Mouse (Mus musculus): ENCODE data around the gene Sap30bp. TPM values are rescaled to one million over a fixed set of nuclear protein-coding genes. Genes with fewer than 3 reads are reported as not detected.

Sap30bp gene
- total and polyA plus RNA-seq, 3 experiments = 49.1 to 69.2 TPM; not detected in 1

DNA sequence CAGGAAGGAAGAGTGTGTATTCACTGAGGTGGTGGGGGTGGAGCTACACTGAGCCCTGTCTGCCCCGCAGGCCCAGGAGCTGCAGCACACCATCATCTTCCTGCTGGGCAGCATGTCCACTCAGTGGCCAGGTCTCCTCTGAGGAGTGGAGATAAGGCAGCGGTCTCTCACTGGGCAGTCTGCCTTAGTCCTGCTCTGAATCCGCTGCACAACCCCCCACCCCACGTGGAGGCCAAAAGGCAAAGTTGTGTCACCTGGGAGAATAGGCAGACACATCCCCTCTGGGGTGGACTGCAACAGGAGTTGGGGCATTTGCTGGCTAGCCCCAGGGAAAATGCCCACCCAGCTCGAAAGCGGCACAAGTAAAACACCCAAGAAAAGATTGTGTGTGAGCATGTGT, 40.9 kb upstream of the Sap30bp start:
- H3K4me1 ChIP-seq (ENCODE audit: control insufficient read depth in 1 of 2, insufficient read depth in 2 of 2, low read length in 2 of 2) = no peaks in the 10 kb centered on the region
- no peak overlapping the region for H3K9ac ChIP-seq (ENCODE audit: control insufficient read depth, low read depth, low read length, poor library complexity, severe bottlenecking)
- H3K79me2 ChIP-seq (ENCODE audit: control insufficient read depth, insufficient read depth, low read length, poor library complexity) = no peaks in the 10 kb centered on the region
- no peak overlapping the region for H3K4me3 ChIP-seq (ENCODE audit: control insufficient read depth in 1 of 2, insufficient read depth in 1 of 2, low read depth in 2 of 2, low read length in 2 of 2)
- TF ChIP-seq ZC3H11A (IDR thresholded peaks at IDR 0.05; ENCODE audit: low read depth, low read length) (no peak), UBTF (IDR thresholded peaks at IDR 0.05; ENCODE audit: borderline replicate concordance, insufficient read depth, low read depth, low read length) (no peak), BHLHE40 (IDR thresholded peaks at IDR 0.05; ENCODE audit: borderline replicate concordance, low read depth, low read length) (no peak), ELF1 (IDR thresholded peaks at IDR 0.05; ENCODE audit: low read depth, low read length) (no peak), SMC3 (IDR thresholded peaks at IDR 0.05; ENCODE audit: low read depth, low read length) (no peak), GABPA (IDR thresholded peaks at IDR 0.05; ENCODE audit: low read depth, low read length) (no peak), POLR2AphosphoS5 (IDR thresholded peaks at IDR 0.05; ENCODE audit: borderline replicate concordance, low read depth, low read length) (no peak), CHD2 (IDR thresholded peaks at IDR 0.05; ENCODE audit: low read length) (no peak), MYC (IDR thresholded peaks at IDR 0.05; ENCODE audit: low read depth, low read length) (no peak), MEF2A (IDR thresholded peaks at IDR 0.05; ENCODE audit: extremely low read depth, insufficient replicate concordance, low read depth, low read length, poor library complexity, severe bottlenecking) (no peak), TAL1 (IDR thresholded peaks at IDR 0.05; ENCODE audit: low read length) (no peak), SIN3A (IDR thresholded peaks at IDR 0.05; ENCODE audit: low read length) (no peak), GATA1 (IDR thresholded peaks at IDR 0.05; ENCODE audit: low read depth, low read length) (no peak)
- H3K27me3 ChIP-seq (ENCODE audit: control insufficient read depth in 1 of 2, insufficient read depth in 2 of 2, low read length in 2 of 2) = no peaks in the 10 kb centered on the region
- DNase-seq (ENCODE audit: low read depth, low spot score) = no peak
- no peaks in the 10 kb centered on the region for H3K9me3 ChIP-seq (replicated peaks; ENCODE audit: insufficient read depth, low read length)
- no peaks in the 10 kb centered on the region for H3K36me3 ChIP-seq (ENCODE audit: control insufficient read depth in 1 of 2, insufficient read depth in 2 of 2, low read length in 2 of 2)
- no peak overlapping the region for H3K27ac ChIP-seq (ENCODE audit: control insufficient read depth, low read depth, low read length)

DNA sequence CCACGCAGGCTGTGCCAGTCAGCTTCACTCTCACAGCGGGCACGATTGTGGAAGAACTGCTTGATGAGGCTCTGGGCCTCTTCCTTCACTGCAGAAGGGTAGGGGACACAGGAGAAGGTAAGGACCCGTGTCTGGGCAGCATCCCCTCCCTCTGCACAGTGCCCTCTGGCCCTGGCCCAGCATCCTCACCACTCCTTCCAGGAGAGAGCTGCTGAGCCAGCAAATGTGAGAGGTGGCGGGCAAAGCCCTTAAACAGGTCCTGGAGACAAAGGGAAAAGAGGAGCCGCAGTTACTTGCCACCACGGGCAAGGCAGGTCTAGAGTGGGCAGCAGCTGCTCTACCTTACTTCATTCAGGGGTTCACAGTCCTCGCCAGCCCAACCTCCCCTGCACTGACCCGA, 40.0 kb upstream of the Sap30bp start:
- TF ChIP-seq EP300 (IDR thresholded peaks at IDR 0.05; ENCODE audit: low read depth in 1 of 2, low read length in 2 of 2) (no peak), USF1 (IDR thresholded peaks at IDR 0.05; ENCODE audit: low read depth, low read length) (no peak), ZMIZ1 (IDR thresholded peaks at IDR 0.05; ENCODE audit: low read depth, low read length) (no peak), RCOR1 (IDR thresholded peaks at IDR 0.05; ENCODE audit: low read depth, low read length) (no peak), MAFK (IDR thresholded peaks at IDR 0.05; ENCODE audit: borderline replicate concordance, low read depth, low read length) (no peak), MYB (IDR thresholded peaks at IDR 0.05; ENCODE audit: low read depth, low read length) (no peak)
- no peak overlapping the region for H3K9ac ChIP-seq (ENCODE audit: control insufficient read depth, low read depth, low read length, poor library complexity, severe bottlenecking)
- H3K27ac ChIP-seq (ENCODE audit: control insufficient read depth, low read depth, low read length) = no peak overlapping the region
- no peaks in the 10 kb centered on the region for H3K27me3 ChIP-seq (ENCODE audit: control insufficient read depth in 1 of 2, insufficient read depth in 2 of 2, low read length in 2 of 2)
- no peak for DNase-seq (ENCODE audit: low read depth, low spot score)
- H3K36me3 ChIP-seq (ENCODE audit: control insufficient read depth in 1 of 2, insufficient read depth in 2 of 2, low read length in 2 of 2) = no peaks in the 10 kb centered on the region
- H3K79me2 ChIP-seq (ENCODE audit: control insufficient read depth, insufficient read depth, low read length, poor library complexity) = no peaks in the 10 kb centered on the region
- no peaks in the 10 kb centered on the region for H3K9me3 ChIP-seq (replicated peaks; ENCODE audit: insufficient read depth, low read length)
- no peaks in the 10 kb centered on the region for H3K4me1 ChIP-seq (ENCODE audit: control insufficient read depth in 1 of 2, insufficient read depth in 2 of 2, low read length in 2 of 2)
- H3K4me3 ChIP-seq (ENCODE audit: control insufficient read depth in 1 of 2, insufficient read depth in 1 of 2, low read depth in 2 of 2, low read length in 2 of 2) = no peak overlapping the region

Measured in MEL (cell line).